Mouse (Mus musculus) cerebellum, adult 2 months (tissue): Measurements from ENCODE around the gene Fbxl17.

Experiments
- CTCF ChIP-seq: fragments of 200-500 bp; IDR thresholded peaks from 2 replicates; pipeline ENCODE4 v1.5.1; 2011; ENCODE audit warnings: low read depth, mild to moderate bottlenecking, control low read depth, low read length, moderate library complexity, borderline replicate concordance; ENCODE audit not compliant: insufficient read depth
- POLR2A ChIP-seq: fragments of 200-500 bp; IDR thresholded peaks from 2 replicates; pipeline ENCODE4 v1.6.1; 2011; ENCODE audit warnings: low read length, control low read depth, borderline replicate concordance; ENCODE audit not compliant: insufficient read depth

GRCm38 (mm10) chr17:63043046-63043675 is 456.7 kb downstream of the Fbxl17 start:
- TF ChIP-seq CTCF (no peak), POLR2A (no peak)
